Mouse (Mus musculus): Measurements from ENCODE around the gene Poc1b. TPM values are rescaled to one million over a fixed set of nuclear protein-coding genes. Genes with fewer than 3 reads are reported as not detected.

Poc1b gene
- total RNA-seq (2023), result 25.9 TPM

DNA sequence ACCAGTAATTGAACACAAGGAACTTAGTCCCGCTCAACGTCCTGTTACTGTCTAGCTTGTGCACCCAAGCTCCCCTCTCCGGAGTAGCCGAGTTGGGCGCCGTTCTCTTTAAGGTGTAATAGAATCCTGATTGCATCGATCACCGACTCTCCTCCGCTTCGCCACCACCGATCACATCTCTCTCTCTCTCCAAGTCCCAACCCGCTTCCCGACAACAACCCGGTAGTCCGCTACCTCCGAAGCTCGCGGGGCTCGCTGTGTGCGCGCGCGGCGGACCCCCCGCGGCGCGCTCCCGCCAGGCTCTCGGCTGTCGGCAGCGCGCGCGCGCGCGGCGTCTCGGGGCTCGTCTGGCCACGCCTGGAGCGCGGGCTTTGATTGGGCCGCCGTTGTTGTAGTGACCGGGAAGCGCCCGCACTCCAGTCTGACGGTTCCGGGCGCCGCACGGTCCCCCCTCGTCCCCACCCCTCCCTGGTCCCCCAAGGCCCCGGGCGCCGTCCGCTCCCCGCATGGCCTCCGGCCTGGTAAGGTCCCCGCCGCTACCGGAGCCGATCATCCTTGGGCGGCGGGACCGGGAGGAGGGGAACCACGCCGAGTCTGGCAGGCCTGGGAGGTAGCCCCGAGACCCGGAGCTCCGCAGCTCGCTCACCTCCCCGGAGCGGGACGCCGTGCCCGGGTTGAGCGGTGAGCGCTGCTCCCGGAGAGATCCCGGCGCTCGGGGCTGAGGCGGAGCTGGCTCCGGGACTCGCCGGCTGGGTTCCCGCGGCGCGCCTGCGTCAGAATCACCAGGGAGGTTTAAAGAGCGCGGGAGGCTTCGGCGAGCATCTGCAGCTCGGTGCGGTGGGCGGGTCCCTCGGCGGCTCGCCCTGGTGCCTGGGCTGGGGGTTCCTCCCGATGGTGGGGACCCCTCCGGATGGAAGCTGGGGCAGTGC is at the start of gene Poc1b:
Gene Poc1b, plus strand, starts transcription at position 334 of the 929 bp plus-strand sequence.

GRCm38 (mm10) chr10:99107964-99108363 is 1.1 kb downstream of the Poc1b start, which contains the start of gene Galnt4:
Galnt4 (plus strand) TSS chr10:99108159.

GRCm38 (mm10) chr10:99126225-99126624 is 19.4 kb downstream of the Poc1b start, which contains the start of gene Phxr2:
Phxr2 (minus strand) TSS chr10:99126325.

Other genes with a start within 250 kb of the Poc1b start
- gene Atp2b1, start 192.6 kb upstream of the Poc1b start, total RNA-seq (2023), result 163 TPM
- gene Galnt4, start 1.1 kb downstream of the Poc1b start, total RNA-seq (2023), result 17.4 TPM
- gene Phxr2, start 19.3 kb downstream of the Poc1b start, total RNA-seq (2023), result not detected
- 63.2 TPM for gene Dusp6, start 156.2 kb downstream of the Poc1b start, total RNA-seq (2023)